Mouse (Mus musculus) B cell, adult 2 months (primary cell): Measurements from ENCODE around the gene Rpl10l.

Experiments
- DNase-seq, 2 experiments: peaks; one replicate each; pipeline ENCODE4 v3.0.0; 2022

Gene Rpl10l

DNA sequence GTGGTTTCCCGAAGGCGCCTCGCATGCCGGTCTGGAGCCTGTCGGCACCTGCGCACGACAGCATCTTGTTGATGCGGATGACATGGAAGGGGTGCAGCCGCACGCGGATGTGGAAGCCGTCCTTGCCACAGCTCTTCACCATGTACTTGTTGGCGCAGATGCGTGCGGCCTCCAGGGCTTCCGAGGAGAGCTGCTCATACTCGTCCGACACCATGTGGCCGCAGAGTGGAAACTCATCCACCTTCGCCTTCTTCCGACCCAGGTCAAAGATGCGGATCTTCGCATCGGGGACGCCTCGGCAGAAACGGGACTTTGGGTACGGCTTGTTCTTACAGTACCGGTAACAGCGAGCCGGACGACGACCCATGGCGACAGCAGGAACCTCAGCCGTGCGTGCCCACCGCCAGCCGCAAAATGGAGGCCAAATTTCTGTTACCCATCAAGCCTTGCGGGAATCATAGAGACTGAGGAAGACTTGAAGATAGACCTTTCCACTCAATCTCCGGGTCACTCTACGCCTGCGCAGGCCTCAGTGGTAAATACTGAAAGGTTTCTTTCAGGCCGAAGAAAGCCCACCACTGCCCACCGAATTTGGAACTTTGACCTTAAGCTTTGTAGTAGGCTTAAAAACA is at the start of gene Rpl10l:
TSS of gene Rpl10l (minus strand) at position 411 of the 632 bp plus-strand sequence.
- no peak for DNase-seq

DNA sequence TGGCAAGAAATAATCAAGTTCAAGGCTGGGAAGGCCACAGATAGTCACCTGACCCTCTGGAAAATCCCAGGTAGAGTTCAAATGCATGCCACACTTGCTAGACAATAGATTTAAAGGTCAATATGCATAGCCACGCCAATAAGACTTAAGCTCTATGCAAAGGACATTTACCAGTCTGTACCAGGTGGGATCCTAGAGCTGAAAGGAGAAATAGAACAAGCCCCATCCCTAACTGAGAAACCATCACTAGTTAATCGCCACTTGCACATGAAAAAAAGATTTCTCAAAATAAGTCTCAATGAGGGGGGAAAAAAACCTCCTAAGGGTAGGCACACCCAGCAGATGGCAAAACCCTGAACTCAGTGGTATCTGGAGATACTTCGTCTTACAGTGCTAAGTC is 8.3 kb downstream of the Rpl10l start:
- no peak for DNase-seq

DNA sequence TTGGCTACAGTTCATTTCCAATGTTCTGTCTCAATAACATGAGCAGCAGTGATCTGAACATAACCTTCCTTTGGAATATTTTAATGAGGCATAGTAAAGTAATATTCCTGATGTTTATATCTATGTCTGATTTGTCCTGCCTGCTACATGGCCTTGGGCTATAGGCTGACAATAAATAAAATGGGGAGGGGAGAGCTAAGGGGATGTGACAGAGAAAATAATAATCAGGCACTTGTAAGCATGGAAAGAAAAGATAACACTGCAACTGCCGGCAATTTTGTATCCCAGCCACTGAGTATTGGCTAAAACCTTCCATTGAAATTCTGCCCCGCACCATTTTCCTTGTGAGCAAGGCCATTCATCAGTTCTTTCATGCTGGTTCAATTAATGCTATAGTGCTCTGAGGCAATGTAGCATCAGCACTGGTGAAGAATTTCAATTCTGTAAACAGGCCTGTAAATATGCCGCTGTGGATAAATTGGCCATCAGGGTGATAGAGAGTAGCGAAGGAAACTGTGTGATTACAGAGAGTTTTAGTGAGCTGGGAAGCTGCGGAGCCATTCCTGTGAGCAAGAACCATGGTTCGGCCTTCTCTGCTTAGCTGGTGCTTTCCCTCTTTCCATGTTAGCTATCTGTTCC is 38.6 kb downstream of the Rpl10l start:
- no peak for DNase-seq

DNA sequence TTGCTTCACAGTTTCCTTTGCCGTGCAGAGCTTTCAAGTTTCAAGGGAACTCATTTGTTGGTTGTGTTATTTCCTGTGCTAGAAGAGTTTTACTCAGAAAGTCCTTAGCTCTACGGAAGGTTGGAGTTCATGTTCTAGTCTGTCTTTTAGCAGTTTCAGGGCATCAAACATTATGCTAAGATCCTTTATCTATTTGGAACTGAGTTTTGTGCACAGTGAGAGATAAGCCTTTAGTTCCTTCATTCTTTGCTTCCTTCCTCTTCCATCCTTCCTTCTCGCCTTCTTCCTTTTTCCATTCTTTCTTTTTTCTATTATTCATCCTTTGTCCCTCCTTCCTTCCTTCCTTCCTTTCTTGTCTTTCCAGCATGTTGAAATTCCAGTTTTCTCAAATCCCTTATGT is 50.0 kb downstream of the Rpl10l start:
- no peak for DNase-seq
